Mouse (Mus musculus): Measurements from ENCODE around the gene Hepacam. TPM values are rescaled to one million over a fixed set of nuclear protein-coding genes. Genes with fewer than 3 reads are reported as not detected.

The Hepacam gene
- polyA plus RNA-seq, 1 experiment = not detected

GRCm38 (mm10) chr9:37358713-37359330, 8.3 kb upstream of the Hepacam start:
- Histone ChIP-seq H3K4me1 (ENCODE audit: control insufficient read depth) (no peaks in the 10 kb centered on the region), H3K9me3 (ENCODE audit: control insufficient read depth, low read length) (no peaks in the 10 kb centered on the region), H3K27me3 (ENCODE audit: control insufficient read depth) (no peaks in the 10 kb centered on the region), H3K4me3 (replicated peaks) (no peak overlapping the region), H3K36me3 (ENCODE audit: control insufficient read depth) (no peaks in the 10 kb centered on the region)
- TF ChIP-seq TAL1 (IDR thresholded peaks at IDR 0.05; ENCODE audit: low read length) (no peak), GATA1 (IDR thresholded peaks at IDR 0.05; ENCODE audit: low read length) (no peak)

GRCm38 (mm10) chr9:37359331-37360220, 7.6 kb upstream of the Hepacam start:
- TF ChIP-seq TAL1 (IDR thresholded peaks at IDR 0.05; ENCODE audit: low read length) (no peak), GATA1 (IDR thresholded peaks at IDR 0.05; ENCODE audit: low read length) (no peak)
- H3K9me3 ChIP-seq (ENCODE audit: control insufficient read depth, low read length) = no peaks in the 10 kb centered on the region
- no peaks in the 10 kb centered on the region for H3K27me3 ChIP-seq (ENCODE audit: control insufficient read depth)
- H3K4me1 ChIP-seq (ENCODE audit: control insufficient read depth) = no peaks in the 10 kb centered on the region
- H3K4me3 ChIP-seq (replicated peaks) = no peak overlapping the region
- no peaks in the 10 kb centered on the region for H3K36me3 ChIP-seq (ENCODE audit: control insufficient read depth)

GRCm38 (mm10) chr9:37362084-37362483, 5.1 kb upstream of the Hepacam start:
- no peak overlapping the region for H3K4me3 ChIP-seq (replicated peaks)
- no peaks in the 10 kb centered on the region for H3K9me3 ChIP-seq (ENCODE audit: control insufficient read depth, low read length)
- H3K27me3 ChIP-seq (ENCODE audit: control insufficient read depth) = no peaks in the 10 kb centered on the region
- TF ChIP-seq GATA1 (IDR thresholded peaks at IDR 0.05; ENCODE audit: low read length) = no peak
- no peak for TF ChIP-seq TAL1 (IDR thresholded peaks at IDR 0.05; ENCODE audit: low read length)
- no peaks in the 10 kb centered on the region for H3K36me3 ChIP-seq (ENCODE audit: control insufficient read depth)
- no peaks in the 10 kb centered on the region for H3K4me1 ChIP-seq (ENCODE audit: control insufficient read depth)

GRCm38 (mm10) chr9:37362881-37363280, 4.3 kb upstream of the Hepacam start:
- Histone ChIP-seq H3K27me3 (ENCODE audit: control insufficient read depth) (no peaks in the 10 kb centered on the region), H3K4me3 (replicated peaks) (no peak overlapping the region), H3K4me1 (ENCODE audit: control insufficient read depth) (no peaks in the 10 kb centered on the region), H3K9me3 (ENCODE audit: control insufficient read depth, low read length) (no peaks in the 10 kb centered on the region), H3K36me3 (ENCODE audit: control insufficient read depth) (no peaks in the 10 kb centered on the region)
- TF ChIP-seq GATA1 (IDR thresholded peaks at IDR 0.05; ENCODE audit: low read length) (no peak), TAL1 (IDR thresholded peaks at IDR 0.05; ENCODE audit: low read length) (no peak)

- Histone ChIP-seq H3K36me3 (ENCODE audit: control insufficient read depth) (no peaks in the 10 kb centered on the region), H3K4me1 (ENCODE audit: control insufficient read depth) (no peaks in the 10 kb centered on the region), H3K4me3 (replicated peaks) (no peak overlapping the region), H3K9me3 (ENCODE audit: control insufficient read depth, low read length) (no peaks in the 10 kb centered on the region), H3K27me3 (ENCODE audit: control insufficient read depth) (no peaks in the 10 kb centered on the region)
- TF ChIP-seq TAL1 (IDR thresholded peaks at IDR 0.05; ENCODE audit: low read length) (no peak), GATA1 (IDR thresholded peaks at IDR 0.05; ENCODE audit: low read length) (no peak)
Measured at GRCm38 (mm10) chr9:37363551-37363950, 3.6 kb upstream of the Hepacam start.

- Histone ChIP-seq H3K9me3 (ENCODE audit: control insufficient read depth, low read length) (no peaks in the 10 kb centered on the region), H3K4me3 (replicated peaks) (no peak overlapping the region)
- TF ChIP-seq TAL1 (IDR thresholded peaks at IDR 0.05; ENCODE audit: low read length) = no peak
- no peak for TF ChIP-seq GATA1 (IDR thresholded peaks at IDR 0.05; ENCODE audit: low read length)
Measured at GRCm38 (mm10) chr9:37364392-37364791, 2.8 kb upstream of the Hepacam start.

GRCm38 (mm10) chr9:37365706-37366105, 1.4 kb upstream of the Hepacam start:
- Histone ChIP-seq H3K9me3 (ENCODE audit: control insufficient read depth, low read length) (no peaks in the 10 kb centered on the region), H3K36me3 (ENCODE audit: control insufficient read depth) (no peaks in the 10 kb centered on the region), H3K27me3 (ENCODE audit: control insufficient read depth) (no peaks in the 10 kb centered on the region), H3K4me1 (ENCODE audit: control insufficient read depth) (no peaks in the 10 kb centered on the region), H3K4me3 (replicated peaks) (no peak overlapping the region)
- TF ChIP-seq TAL1 (IDR thresholded peaks at IDR 0.05; ENCODE audit: low read length) (no peak), GATA1 (IDR thresholded peaks at IDR 0.05; ENCODE audit: low read length) (no peak)

More at GRCm38 (mm10) chr9:37364392-37364791, 2.8 kb upstream of the Hepacam start:
- H3K27me3 ChIP-seq (ENCODE audit: control insufficient read depth) = no peaks in the 10 kb centered on the region
- no peaks in the 10 kb centered on the region for H3K4me1 ChIP-seq (ENCODE audit: control insufficient read depth)
- H3K36me3 ChIP-seq (ENCODE audit: control insufficient read depth) = no peaks in the 10 kb centered on the region

- no peak for TF ChIP-seq GATA1 (IDR thresholded peaks at IDR 0.05; ENCODE audit: low read length)
- TF ChIP-seq TAL1 (IDR thresholded peaks at IDR 0.05; ENCODE audit: low read length) = no peak
Measured at GRCm38 (mm10) chr9:37368081-37368830, 1.1 kb downstream of the Hepacam start.

GRCm38 (mm10) chr9:37368860-37369259, 1.7 kb downstream of the Hepacam start:
- Histone ChIP-seq H3K4me1 (ENCODE audit: control insufficient read depth) (no peaks in the 10 kb centered on the region), H3K4me3 (replicated peaks) (no peak overlapping the region), H3K9me3 (ENCODE audit: control insufficient read depth, low read length) (no peaks in the 10 kb centered on the region), H3K27me3 (ENCODE audit: control insufficient read depth) (no peaks in the 10 kb centered on the region), H3K36me3 (ENCODE audit: control insufficient read depth) (no peaks in the 10 kb centered on the region)
- TF ChIP-seq TAL1 (IDR thresholded peaks at IDR 0.05; ENCODE audit: low read length) (no peak), GATA1 (IDR thresholded peaks at IDR 0.05; ENCODE audit: low read length) (no peak)

More at GRCm38 (mm10) chr9:37368081-37368830, 1.1 kb downstream of the Hepacam start:
- no peak overlapping the region for H3K4me3 ChIP-seq (replicated peaks)
- H3K4me1 ChIP-seq (ENCODE audit: control insufficient read depth) = no peaks in the 10 kb centered on the region
- H3K36me3 ChIP-seq (ENCODE audit: control insufficient read depth) = no peaks in the 10 kb centered on the region
- no peaks in the 10 kb centered on the region for H3K27me3 ChIP-seq (ENCODE audit: control insufficient read depth)
- no peaks in the 10 kb centered on the region for H3K9me3 ChIP-seq (ENCODE audit: control insufficient read depth, low read length)

All from erythroblast, embryonic 14.5 days (primary cell).